In genomic region chr12:76910258-76910940, GRCm38 (mm10) we compare ENCODE assay signal across 10 mouse cellular contexts. TPM values are rescaled to one million over a fixed set of nuclear protein-coding genes. Genes with fewer than 3 reads are reported as not detected.
DNase-seq lines count a peak whose midpoint lies in the region; ATAC-seq and TF ChIP-seq lines count a peak whose summit lies in the region.
"Had no signal": no experiment of that assay in that cellular context is flagged by ENCODE, and none has a peak within 500 bp of the region (broad histone marks: within the 10 kb centered on the region; RNA-seq: fewer than 3 reads in every experiment).

No protein-coding gene starts in this region.

- no peak for ATAC-seq in hindbrain, embryonic 13.5 days (ENCODE audit: low FRiP score)
- no peak for ATAC-seq in activated CD4-positive, CD25-positive, alpha-beta regulatory T cell, adult 4 months
- ATAC-seq: midbrain, embryonic 15.5 days had no signal

- TF ChIP-seq EP300 in ES-Bruce4 (IDR thresholded peaks at IDR 0.05; ENCODE audit: insufficient read depth, low read depth, low read length) = peak; percentile 93

- peaks cover 21% of the 10 kb centered on the region for H3K36me3 ChIP-seq in hindbrain, embryonic 13.5 days
- H3K36me3 ChIP-seq in hindbrain, embryonic 10.5 days = peaks cover 40% of the 10 kb centered on the region
- no peaks in the 10 kb centered on the region for H3K36me3 ChIP-seq in ES-Bruce4 (ENCODE audit: control insufficient read depth, insufficient read depth, low read length, poor library complexity, severe bottlenecking)
- H3K36me3 ChIP-seq: midbrain, embryonic 15.5 days had no signal

- H3K27me3 ChIP-seq in hindbrain, embryonic 13.5 days = no peaks in the 10 kb centered on the region
- no peaks in the 10 kb centered on the region for H3K27me3 ChIP-seq in hindbrain, embryonic 10.5 days (ENCODE audit: insufficient read depth, poor library complexity, severe bottlenecking)
- H3K27me3 ChIP-seq in ES-Bruce4 (ENCODE audit: control insufficient read depth, insufficient read depth, low read length, poor library complexity, severe bottlenecking) = no peaks in the 10 kb centered on the region
- H3K27me3 ChIP-seq: forebrain, embryonic 12.5 days; midbrain, embryonic 15.5 days had no signal

- no peak for TF ChIP-seq POLR2A in ES-Bruce4 (IDR thresholded peaks at IDR 0.05; ENCODE audit: insufficient read depth, low read length)

- H3K9ac ChIP-seq in hindbrain, embryonic 13.5 days = no peak overlapping the region
- no peak overlapping the region for H3K9ac ChIP-seq in ES-Bruce4 (ENCODE audit: low read depth, poor library complexity, severe bottlenecking)
- H3K9ac ChIP-seq: forebrain, embryonic 12.5 days; midbrain, embryonic 15.5 days had no signal

- no peak for DNase-seq in hindbrain, embryonic 10.5 days (ENCODE audit: low spot score)
- DNase-seq in c-Kit-positive CD71-positive TER-119-positive erythroid progenitor cells, embryonic 14.5 days (ENCODE audit: low spot score) = peak; percentile 80
- DNase-seq in liver = peak; percentile 92
- no peak for DNase-seq in embryo, embryonic 10 days (ENCODE audit: low spot score)
- DNase-seq in urinary bladder, postnatal 14 days (ENCODE audit: low spot score) = no peak

- H3K9me3 ChIP-seq in hindbrain, embryonic 13.5 days = no peaks in the 10 kb centered on the region
- no peaks in the 10 kb centered on the region for H3K9me3 ChIP-seq in hindbrain, embryonic 10.5 days
- H3K9me3 ChIP-seq in ES-Bruce4 (replicated peaks; ENCODE audit: control insufficient read depth, insufficient read depth, low read length, poor library complexity, severe bottlenecking) = no peaks in the 10 kb centered on the region
- H3K9me3 ChIP-seq: forebrain, embryonic 12.5 days; midbrain, embryonic 15.5 days had no signal

- H3K4me1 ChIP-seq in hindbrain, embryonic 13.5 days (replicated peaks) = peaks cover 16% of the 10 kb centered on the region
- peaks cover 16% of the 10 kb centered on the region for H3K4me1 ChIP-seq in hindbrain, embryonic 10.5 days (replicated peaks)
- peaks cover 9% of the 10 kb centered on the region for H3K4me1 ChIP-seq in ES-Bruce4 (ENCODE audit: control insufficient read depth, insufficient read depth, low read length)
- H3K4me1 ChIP-seq: forebrain, embryonic 12.5 days; midbrain, embryonic 15.5 days had no signal

- TF ChIP-seq CTCF in ES-Bruce4 (IDR thresholded peaks at IDR 0.05; ENCODE audit: low read depth, low read length) = no peak

- no peak overlapping the region for H3K4me3 ChIP-seq in hindbrain, embryonic 13.5 days
- no peak overlapping the region for H3K4me3 ChIP-seq in hindbrain, embryonic 10.5 days
- H3K4me3 ChIP-seq in ES-Bruce4 (ENCODE audit: low read depth, low read length) = peak overlapping the region; percentile 13
- H3K4me3 ChIP-seq: forebrain, embryonic 12.5 days; midbrain, embryonic 15.5 days had no signal

- H3K4me2 ChIP-seq in hindbrain, embryonic 13.5 days = no peak overlapping the region
- H3K4me2 ChIP-seq: forebrain, embryonic 12.5 days; midbrain, embryonic 15.5 days had no signal

- 60% methylated on average over 11 of the region's 11 CpGs for WGBS in hindbrain, embryonic 13.5 days
- 60% methylated on average over 11 of the region's 11 CpGs for WGBS in hindbrain, embryonic 10.5 days

- peak overlapping the region; percentile 18; the same call in 1 of the 2 replicates for H3K27ac ChIP-seq in hindbrain, embryonic 13.5 days
- no peak overlapping the region for H3K27ac ChIP-seq in hindbrain, embryonic 10.5 days
- peak overlapping the region; percentile 62 for H3K27ac ChIP-seq in ES-Bruce4 (ENCODE audit: insufficient read depth, low read length)
- H3K27ac ChIP-seq: forebrain, embryonic 12.5 days had no signal

RNA-seq across cellular contexts. Expression of gene Max, which starts 51.6 kb away (rescaled TPM):
- 16.6 and 16.8 TPM in 2 replicates for polyA plus RNA-seq in hindbrain, embryonic 13.5 days (2015; fragmentation: Nextera tagmentation; extraction: Ambion mirVana)
- 11.4 and 17.1 TPM in 2 replicates for polyA plus RNA-seq in hindbrain, embryonic 10.5 days (2016; fragmentation: Nextera tagmentation; extraction: Ambion mirVana)
- polyA plus RNA-seq in ES-Bruce4 (2011; ENCODE audit: insufficient read depth, insufficient read length, low read depth, missing spikeins) = 84.4 and 101 TPM in 2 replicates
- 10 to 100 TPM; 75.9 to 95.3 TPM for polyA plus RNA-seq in activated CD4-positive, CD25-positive, alpha-beta regulatory T cell, adult 4 months (2017; shearing (Covaris generic))

Comparison
In these comparisons a context has a peak if more than half of its experiments do, and no peak if none do; other contexts are left out.
1. DNase-seq: peak in c-Kit-positive CD71-positive TER-119-positive erythroid progenitor cells, embryonic 14.5 days (single experiment) and liver (single experiment); none in hindbrain, embryonic 10.5 days (single experiment), embryo, embryonic 10 days (single experiment) and urinary bladder, postnatal 14 days (single experiment).